Mouse (Mus musculus) 416B (cell line): ENCODE measurements at regions not wholly inside any gene's neighbourhood (a gene's known extent, or its start where the extent isn't known, plus 50 kb on each side); places are given as distances from the start of the nearest gene placed in this dataset.

Source experiments
- DNase-seq: peaks from one replicate; pipeline ENCODE4 v3.0.0; 2011; ENCODE audit warnings: low read depth

DNA sequence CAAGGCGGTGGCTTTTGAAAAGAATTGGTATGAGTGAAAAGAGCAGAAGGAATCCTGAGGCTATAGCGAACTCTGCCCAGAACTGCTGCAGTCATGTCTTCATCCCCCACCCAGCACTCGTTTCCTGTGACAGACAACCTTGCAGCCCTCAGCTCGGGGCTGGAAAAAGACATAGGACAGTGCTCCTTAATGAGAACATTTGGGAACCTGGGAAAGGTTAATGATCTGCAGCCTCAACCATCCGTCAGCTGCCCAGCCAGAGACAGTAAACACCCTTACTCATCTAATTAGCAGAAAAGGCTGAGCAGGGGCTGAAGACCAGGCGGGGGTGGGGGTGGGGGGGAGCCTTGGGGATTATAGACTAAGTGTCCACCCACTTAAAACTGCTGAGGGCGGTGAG, 76.3 kb upstream of the Arhgap36 start:
- no peak for DNase-seq

DNA sequence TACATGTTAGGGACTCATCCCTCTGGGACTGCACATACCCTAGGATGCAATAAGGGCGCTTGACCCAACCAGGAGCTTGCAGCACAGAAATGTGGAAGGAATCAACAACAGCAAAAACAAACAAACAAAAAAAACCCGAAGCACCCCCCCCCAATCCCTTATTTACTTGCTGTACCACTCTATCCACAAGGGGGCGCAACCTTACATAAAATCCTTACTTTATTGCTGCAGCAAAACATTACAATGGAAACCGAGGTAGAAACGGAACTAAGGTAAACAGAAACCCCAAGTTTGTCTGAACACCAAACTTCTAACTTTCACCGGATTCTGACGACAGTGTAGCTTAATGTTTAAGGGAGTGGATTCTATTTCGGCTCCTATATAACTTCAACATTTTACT, 86.7 kb upstream of the Arhgap36 start:
- DNase-seq, result peak; percentile 32

DNA sequence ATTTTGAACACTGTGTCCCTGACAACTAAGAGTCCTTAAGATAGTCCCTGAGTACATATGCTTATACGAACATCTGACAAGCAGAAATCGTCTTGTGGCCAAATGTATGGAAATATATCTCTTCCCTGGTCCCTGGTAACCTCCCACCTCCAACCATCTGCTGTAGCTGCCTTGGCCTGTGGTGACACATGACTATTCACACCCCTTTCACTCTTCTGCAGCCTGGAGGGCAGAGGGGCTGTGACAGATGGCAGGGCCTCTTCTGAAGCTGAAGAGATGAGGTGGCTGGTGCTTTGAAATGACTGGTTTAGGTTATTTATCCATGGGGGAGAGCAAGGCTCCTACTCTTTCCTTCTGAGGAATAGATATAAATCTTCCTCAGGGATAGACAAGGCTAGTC, 82.3 kb upstream of the Enox2 start:
- no peak for DNase-seq

DNA sequence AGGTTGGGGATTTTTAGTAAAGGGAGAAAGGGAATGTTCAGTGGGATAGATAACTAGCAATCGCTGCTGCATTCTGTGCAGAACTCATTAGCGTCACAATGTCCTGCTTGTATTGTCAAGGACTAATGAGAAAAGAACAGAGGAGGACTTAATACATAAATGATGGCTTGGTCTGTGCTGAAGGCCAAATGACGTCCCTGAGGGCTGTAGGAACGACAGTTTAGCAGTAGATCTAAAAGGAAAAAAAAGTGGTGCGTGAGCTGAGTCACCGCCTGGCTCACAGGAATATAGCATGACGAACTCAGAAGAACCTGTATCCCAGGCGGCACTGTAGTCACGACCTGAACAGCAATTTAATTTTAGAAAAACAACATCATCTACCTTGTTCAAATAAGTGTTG, 81.3 kb upstream of the Enox2 start:
- DNase-seq, result no peak

DNA sequence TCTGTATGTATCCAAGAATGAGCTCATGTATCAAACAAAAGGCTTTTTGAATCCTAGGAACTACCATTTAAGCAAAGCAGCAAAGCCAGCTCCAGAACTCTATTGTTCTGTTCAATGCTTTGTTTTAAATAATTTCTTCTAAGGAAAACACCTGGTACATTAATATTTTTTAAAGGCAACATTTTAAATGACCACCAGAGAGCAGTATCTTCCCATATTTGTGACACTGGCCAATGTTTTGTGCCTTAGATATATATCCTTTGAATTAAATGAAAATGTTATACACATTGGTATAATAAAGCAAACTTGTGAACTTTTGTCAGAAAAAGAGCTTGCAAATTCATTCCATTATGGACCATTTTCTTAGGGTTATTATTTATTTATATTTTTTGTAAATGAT, 58.4 kb upstream of the Enox2 start:
- peak; percentile 29 for DNase-seq
